Mouse (Mus musculus) Patski (cell line): ENCODE results near the gene Tfr2. TPM values are rescaled to one million over a fixed set of nuclear protein-coding genes. Genes with fewer than 3 reads are reported as not detected.
A peak's percentile ranks its signal among the peaks of the same experiment; 100 is the strongest.

Source experiments
- ATAC-seq: fragments of 100-300 bp; one replicate; pipeline ENCODE4 v1.8.0; 2021
- CTCF ChIA-PET: fragments of 350-600 bp; sonication (Branson Sonifier 250); formaldehyde crosslinking; loops from one replicate; lab custom pipeline; 2022; ENCODE audit warnings: inconsistent platforms; lab: Charles Lee
- POLR2A ChIA-PET: fragments of 350-600 bp; sonication (Branson Sonifier 250); formaldehyde crosslinking; loops from one replicate; lab custom pipeline; 2022; ENCODE audit warnings: antibody characterized with exemption, inconsistent platforms; lab: Charles Lee
- DNase-seq: peaks from one replicate; pipeline ENCODE4 v3.0.0-alpha.2; 2011; ENCODE audit warnings: low read depth, low spot score
- H3K27me3 ChIP-seq: fragments of 371-371 bp; one replicate; pipeline ENCODE4 v1.5.1; 2021
- CTCF ChIP-seq: fragments of 100-300 bp; IDR thresholded peaks from one replicate; pipeline ENCODE4 v1.5.1; 2021
- in situ Hi-C: fragments of 300-500 bp; cut with MboI; formaldehyde crosslinking; loops from 3 replicates; pipeline ENCODE4 v1.11.1; 2018; ENCODE audit warnings: low pct_unique_long_range_greater_than_20kb, mixed read lengths
- polyA plus RNA-seq: library from polyadenylated mRNA; unstranded; gene quantifications from one replicate; pipeline ENCODE4 v1.2.3, GENCODE M21; 2021

Tfr2 gene
- polyA plus RNA-seq, 1 experiment from 2014 or later, result not detected

DNA sequence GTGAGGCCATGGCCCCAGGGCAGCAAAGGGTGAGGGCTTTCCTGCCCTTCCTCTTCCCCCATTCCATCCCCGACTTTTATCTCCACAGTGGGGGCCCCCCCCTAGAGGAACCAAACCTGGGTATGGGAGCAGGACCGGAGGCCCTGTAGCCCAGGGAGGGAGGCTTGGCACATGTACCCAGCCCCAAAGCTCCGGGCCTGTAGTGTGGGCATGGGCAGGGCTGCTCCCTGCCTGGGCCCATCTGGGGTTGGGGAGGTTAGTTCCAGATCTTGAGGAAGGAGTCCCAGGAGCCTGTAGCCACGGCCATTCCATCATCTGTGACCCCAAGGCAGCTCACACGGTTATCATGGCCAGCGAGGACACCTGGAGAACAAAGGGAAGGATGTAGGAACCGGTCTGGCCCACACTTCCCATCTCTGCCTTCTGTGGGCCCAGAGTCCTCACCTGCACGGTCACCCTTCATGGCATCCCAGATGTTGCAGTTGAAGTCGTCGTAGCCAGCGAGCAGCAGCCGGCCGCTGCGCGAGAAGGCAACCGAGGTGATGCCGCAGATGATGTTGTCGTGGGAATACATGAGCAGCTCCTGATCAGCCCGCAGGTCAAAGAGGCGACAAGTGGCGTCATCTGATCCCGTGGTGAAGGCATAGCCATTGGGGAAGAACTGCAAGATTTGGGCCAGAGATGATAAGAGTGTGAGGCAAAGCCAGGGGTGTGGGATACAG, 41.2 kb upstream of the Tfr2 start:
- ATAC-seq (no peak), DNase-seq (no peak)
- POLR2A ChIA-PET, result interaction anchor here (2.4 kb wide), 1 partner anchor 9 kb away, joined by 9 read pairs; the partner anchor contains the start of gene Gigyf1
- CTCF ChIA-PET, result interaction anchor here (1.1 to 3.7 kb wide), 2 partner anchors 9 to 14 kb away, joined by 3 to 17 read pairs; partner anchors contain the start of gene Gigyf1
- H3K27me3 ChIP-seq, result no peaks in the 10 kb centered on the region
- in situ Hi-C loops, result no loop called here
- no peak for TF ChIP-seq CTCF

DNA sequence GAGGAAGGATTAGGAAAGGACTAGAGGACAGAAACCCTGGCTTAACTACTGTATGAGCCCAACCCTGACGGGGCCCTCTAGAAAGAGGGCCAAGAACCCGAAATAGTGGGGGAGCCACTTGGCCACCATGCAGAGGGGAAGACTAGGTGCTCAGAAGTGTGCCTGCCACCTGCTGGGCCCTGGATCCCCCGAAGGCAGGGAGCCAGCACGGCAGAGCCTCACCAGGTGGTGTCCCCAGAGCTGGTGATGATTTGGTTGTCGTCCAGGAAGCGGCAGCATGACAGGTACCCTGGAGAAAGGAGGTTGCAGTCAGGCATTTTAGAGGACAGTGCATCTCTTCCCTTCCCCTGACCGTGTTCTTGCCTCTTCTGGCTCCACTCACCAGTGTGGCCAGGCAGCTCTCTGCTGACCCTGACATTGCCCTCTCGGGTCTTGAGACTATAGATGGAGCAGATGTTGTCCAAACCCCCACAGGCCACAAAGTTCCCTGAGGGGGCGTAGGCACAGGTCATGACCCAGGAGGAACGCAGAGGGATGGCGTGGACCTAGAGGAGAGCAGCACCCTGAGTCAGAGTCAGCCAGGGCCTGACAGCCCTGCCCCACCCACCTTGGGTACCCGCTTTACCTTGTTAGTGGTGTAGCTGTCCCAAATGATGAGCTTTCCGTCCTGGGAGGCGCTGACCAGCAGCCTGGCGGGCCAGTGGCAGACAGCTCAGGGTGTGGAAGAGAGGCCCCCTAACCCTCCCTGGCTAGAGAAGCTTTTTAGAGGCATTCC, 40.2 kb upstream of the Tfr2 start:
- H3K27me3 ChIP-seq, result no peaks in the 10 kb centered on the region
- ATAC-seq (no peak), DNase-seq (no peak)
- ChIA-PET POLR2A (interaction anchor here (0.5 to 2.4 kb wide), 5 partner anchors 8 to 18 kb away, joined by 3 to 9 read pairs (median 5); partner anchors contain the start of gene Gigyf1), CTCF (interaction anchor here (3.7 kb wide), 1 partner anchor 10 kb away, joined by 17 read pairs; the partner anchor contains the start of gene Gigyf1)
- no peak for TF ChIP-seq CTCF
- in situ Hi-C loops, result no loop called here

DNA sequence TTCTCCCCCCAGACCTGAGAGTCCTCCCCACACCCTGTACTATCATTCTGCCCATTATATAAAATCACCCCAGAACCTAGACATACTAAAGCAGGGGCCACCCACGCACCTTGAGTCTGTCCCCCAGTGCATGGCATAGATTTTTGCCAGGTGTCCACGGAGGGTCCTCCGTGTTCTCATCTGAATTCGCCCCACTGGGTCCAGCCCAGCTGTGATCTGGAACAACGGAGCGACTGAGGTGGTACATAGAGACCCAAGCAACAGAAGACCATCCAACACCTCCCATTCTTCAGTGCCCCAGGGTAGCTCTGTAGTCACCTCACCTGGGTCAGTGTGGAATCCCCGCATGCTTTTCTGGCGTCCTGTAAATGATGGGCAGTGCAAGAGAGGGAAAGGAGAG, 39.6 kb upstream of the Tfr2 start:
- TF ChIP-seq CTCF, result no peak
- no peak for DNase-seq
- in situ Hi-C loops, result loop anchor here (5.0 kb wide), 3 partner anchors 72 to 232 kb away; partner anchors contain the start of gene Mospd3
- CTCF ChIA-PET, result interaction anchor here (3.7 kb wide), 1 partner anchor 11 kb away, joined by 17 read pairs; the partner anchor contains the start of gene Gigyf1
- H3K27me3 ChIP-seq, result no peaks in the 10 kb centered on the region
- POLR2A ChIA-PET, result interaction anchor here (0.6 to 3.2 kb wide), 5 partner anchors 7 to 71 kb away, joined by 3 to 9 read pairs (median 6); partner anchors contain the start of genes Gigyf1 and Mospd3
- no peak for ATAC-seq

DNA sequence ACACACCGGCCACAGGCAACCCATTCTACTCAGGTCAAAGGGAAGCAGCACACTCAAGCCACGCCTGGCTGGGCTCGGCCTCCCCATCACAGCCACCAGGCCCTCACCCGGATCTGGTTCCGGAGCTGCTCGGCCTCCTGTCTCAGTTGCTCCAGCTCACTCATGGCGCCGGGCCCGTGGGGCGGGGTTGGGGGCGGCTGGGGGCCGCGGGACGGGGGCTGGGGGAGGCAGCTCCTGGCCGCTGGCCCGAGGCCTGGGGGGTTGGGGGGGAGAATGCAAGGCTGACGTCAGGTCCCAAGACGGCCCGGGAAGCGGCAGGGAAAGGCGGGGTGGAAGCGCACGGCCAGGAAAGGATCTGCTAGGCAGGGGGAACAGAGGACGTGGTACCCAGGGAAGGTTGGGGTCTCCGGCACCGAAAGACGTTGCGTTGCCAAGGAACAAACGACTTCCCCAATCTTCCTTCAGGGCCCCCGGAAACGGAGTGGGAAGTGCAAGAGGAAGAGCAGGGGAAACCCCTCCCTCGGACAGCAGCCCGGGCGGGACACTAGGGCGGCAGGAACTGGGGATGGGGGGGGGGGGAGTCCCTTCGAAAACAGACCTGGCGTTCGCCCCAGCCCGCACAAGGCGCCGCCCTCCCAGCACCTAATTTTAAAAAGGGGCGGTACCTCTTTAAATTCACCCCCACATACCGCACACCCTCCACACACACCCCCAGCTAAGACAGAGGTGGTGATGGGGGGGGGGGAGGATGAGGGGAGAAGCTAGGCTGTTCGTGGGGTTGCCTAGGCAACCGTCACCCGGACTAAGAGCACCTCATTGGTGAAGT, 38.8 kb upstream of the Tfr2 start:
- ChIA-PET CTCF (interaction anchor here (1.7 to 3.7 kb wide), 3 partner anchors 12 to 29 kb away, joined by 5 to 17 read pairs (median 11); partner anchors contain the start of genes Gigyf1 and Pop7), POLR2A (interaction anchor here (0.8 to 3.2 kb wide), 12 partner anchors 11 to 116 kb away, joined by 3 to 9 read pairs (median 5); partner anchors contain the start of genes Gigyf1, Irs3 and Mospd3)
- ATAC-seq (peak; percentile 14), DNase-seq (no peak)
- in situ Hi-C loops, result loop anchor here (5.0 kb wide), 3 partner anchors 72 to 232 kb away; partner anchors contain the start of gene Mospd3
- H3K27me3 ChIP-seq, result no peaks in the 10 kb centered on the region
- no peak for TF ChIP-seq CTCF

DNA sequence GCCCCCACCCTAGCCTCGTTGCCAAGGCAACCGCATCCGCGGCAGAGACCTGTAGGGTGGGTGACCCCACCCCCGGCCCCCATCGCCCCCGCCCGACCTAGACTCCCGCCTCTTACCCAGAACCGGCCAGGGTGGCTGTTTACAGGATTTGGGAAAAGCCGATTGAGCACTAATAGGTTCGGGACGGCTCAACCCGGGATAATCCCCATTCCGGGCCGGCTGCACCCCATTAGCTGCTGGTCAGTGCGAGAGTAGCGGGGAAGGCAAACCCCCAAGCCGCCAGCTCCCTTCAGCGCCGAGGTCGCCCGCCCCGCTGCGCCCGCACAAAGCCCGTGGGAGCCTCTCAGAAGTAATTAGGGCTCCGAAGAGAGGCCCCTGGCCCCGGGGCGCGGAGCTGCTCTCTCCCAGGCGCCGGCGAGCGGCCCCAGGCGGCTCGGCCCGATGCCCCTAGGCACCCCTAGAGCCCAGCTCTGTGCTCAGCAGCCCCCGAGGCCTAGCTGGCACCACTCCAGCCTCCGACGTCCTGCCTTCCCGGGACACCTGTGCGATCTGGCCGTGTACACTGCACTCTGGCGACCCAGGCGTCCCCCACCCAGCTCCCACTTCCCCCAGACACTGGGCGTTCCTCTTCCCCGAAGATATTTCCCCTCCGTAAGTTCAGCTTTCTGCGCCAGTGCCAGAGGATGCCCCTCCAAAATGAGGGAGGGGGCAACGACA, 38.1 kb upstream of the Tfr2 start:
- in situ Hi-C loops, result loop anchor here (5.0 kb wide), 3 partner anchors 71 to 231 kb away; partner anchors contain the start of gene Mospd3
- no peak for TF ChIP-seq CTCF
- no peaks in the 10 kb centered on the region for H3K27me3 ChIP-seq
- ATAC-seq, result peak; percentile 6
- DNase-seq, result no peak
- POLR2A ChIA-PET, result interaction anchor here (0.6 to 3.2 kb wide), 13 partner anchors 8 to 221 kb away, joined by 3 to 12 read pairs (median 5); partner anchors contain the start of genes Gm20605, Irs3 and Mospd3
- CTCF ChIA-PET, result interaction anchor here (0.9 to 3.7 kb wide), 4 partner anchors 12 to 122 kb away, joined by 3 to 17 read pairs (median 8); partner anchors contain the start of genes Gigyf1 and Pop7

DNA sequence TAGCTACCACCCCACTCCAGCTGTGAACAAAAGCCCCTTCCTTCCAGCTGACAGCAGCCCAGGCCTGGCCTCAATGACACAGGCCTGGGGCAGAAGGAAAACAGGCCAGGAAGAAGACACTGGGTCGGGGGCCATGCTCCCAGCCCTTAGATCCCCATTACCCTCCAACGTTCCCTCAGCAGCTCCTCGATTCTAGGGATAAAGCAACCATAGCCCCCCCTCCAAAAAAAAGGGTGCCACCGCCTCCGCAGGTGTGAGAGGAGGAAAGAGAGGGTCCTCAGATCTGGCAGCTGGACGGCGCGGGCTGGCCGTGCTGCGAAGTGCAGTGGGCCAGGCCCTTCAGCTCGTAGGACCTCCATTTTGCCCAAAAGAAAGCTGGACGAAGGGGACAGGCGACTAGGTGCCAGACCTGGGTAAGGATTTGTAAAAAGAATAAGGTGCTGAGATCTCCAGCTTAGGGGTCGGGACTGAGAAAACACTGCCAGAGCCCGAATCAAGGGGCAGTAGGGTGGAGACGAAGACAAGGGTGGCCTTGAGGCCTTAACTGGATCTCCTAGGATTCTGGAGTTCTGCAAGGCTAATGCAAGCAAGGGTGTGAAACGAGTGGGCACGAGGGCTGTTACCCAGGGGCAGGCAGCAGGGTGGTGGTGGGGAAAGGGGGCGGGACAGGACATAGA, 37.4 kb upstream of the Tfr2 start:
- ChIA-PET CTCF (interaction anchor here (0.9 to 1.7 kb wide), 3 partner anchors 19 to 121 kb away, joined by 3 to 11 read pairs (median 5); partner anchors contain the start of gene Pop7), POLR2A (interaction anchor here (0.6 to 3.2 kb wide), 11 partner anchors 9 to 222 kb away, joined by 3 to 12 read pairs (median 5); partner anchors contain the start of genes Gm20605, Irs3 and Mospd3)
- no peak for ATAC-seq
- DNase-seq, result no peak
- in situ Hi-C loops, result loop anchor here (5.0 kb wide), 3 partner anchors 70 to 230 kb away; partner anchors contain the start of gene Mospd3
- no peaks in the 10 kb centered on the region for H3K27me3 ChIP-seq
- no peak for TF ChIP-seq CTCF

DNA sequence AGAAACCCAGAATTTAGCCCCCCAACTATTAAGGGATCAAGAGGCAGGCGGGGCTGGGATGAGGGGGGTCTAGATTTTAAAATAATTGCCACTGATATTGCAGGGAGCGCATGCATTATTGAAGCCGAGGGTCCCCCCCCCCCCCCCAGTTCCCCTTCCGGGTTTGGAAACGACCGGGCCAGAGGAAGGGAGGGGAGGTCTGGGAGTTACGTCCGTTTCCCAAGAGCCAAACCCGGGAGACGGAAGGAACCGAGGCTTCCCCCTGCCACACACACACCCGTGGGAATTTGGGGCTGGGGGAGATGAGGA, 36.9 kb upstream of the Tfr2 start:
- in situ Hi-C loops, result loop anchor here (5.0 kb wide), 3 partner anchors 70 to 230 kb away; partner anchors contain the start of gene Mospd3
- ATAC-seq (peak; percentile 1), DNase-seq (no peak)
- ChIA-PET CTCF (interaction anchor here (1.7 kb wide), 2 partner anchors 20 to 31 kb away, joined by 5 to 11 read pairs; partner anchors contain the start of gene Pop7), POLR2A (interaction anchor here (0.6 to 3.2 kb wide), 5 partner anchors 9 to 103 kb away, joined by 3 to 12 read pairs (median 5); partner anchors contain the start of gene Mospd3)
- TF ChIP-seq CTCF, result no peak
- H3K27me3 ChIP-seq, result no peaks in the 10 kb centered on the region

DNA sequence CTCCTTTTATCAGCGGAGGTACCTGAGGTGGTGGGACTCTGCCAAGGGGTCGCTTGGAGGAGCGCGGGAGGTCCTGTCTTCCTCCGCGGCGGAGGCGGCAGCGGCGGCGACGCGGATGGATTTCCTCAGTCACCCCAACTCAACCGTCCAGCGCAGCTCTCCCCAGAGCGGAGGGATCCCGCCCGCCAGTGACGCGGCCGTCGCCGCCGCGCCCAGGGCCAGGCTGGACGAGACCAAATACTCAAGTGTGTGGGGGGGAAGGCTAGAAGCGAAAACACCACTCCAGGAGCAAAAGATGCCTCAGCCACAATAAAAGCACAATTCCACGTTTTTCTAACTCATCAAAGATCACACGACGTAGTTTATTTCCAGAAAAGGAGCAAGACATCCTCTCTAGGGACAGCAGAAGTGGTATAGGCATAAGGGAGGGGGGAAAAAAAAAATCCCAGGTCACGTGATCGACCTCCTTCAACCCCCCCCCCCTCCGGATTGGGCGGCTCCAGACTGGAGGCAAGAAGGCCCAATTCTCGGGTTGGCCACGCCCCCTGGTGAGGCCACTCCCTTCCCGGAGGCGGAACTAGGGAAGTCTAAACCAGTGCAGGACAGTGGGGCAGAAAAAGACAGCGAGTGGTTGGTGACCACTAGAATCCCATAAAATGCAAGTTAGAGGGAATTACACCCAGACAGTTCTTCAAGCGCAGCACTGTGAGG, 36.4 kb upstream of the Tfr2 start, which contains the start of the genes Epo and Gnb2:
TSS of gene Epo (minus strand) at position 126 of the 711 bp plus-strand sequence.
TSS of gene Gnb2 (minus strand) at position 394 of the 711 bp plus-strand sequence.
- CTCF ChIA-PET, result no interaction called here
- H3K27me3 ChIP-seq, result no peaks in the 10 kb centered on the region
- ATAC-seq (peak; percentile 60), DNase-seq (peak; percentile 99)
- POLR2A ChIA-PET, result interaction anchor here (0.7 to 3.2 kb wide), 2 partner anchors 67 to 107 kb away, joined by 3 to 8 read pairs; partner anchors contain the start of gene Mospd3
- in situ Hi-C loops, result loop anchor here (5.0 kb wide), 3 partner anchors 69 to 229 kb away; partner anchors contain the start of gene Mospd3
- TF ChIP-seq CTCF, result no peak
